Mouse (Mus musculus): Measurements from ENCODE around the gene Anapc1.
A peak's percentile ranks its signal among the peaks of the same experiment; 100 is the strongest.

Gene Anapc1

DNA sequence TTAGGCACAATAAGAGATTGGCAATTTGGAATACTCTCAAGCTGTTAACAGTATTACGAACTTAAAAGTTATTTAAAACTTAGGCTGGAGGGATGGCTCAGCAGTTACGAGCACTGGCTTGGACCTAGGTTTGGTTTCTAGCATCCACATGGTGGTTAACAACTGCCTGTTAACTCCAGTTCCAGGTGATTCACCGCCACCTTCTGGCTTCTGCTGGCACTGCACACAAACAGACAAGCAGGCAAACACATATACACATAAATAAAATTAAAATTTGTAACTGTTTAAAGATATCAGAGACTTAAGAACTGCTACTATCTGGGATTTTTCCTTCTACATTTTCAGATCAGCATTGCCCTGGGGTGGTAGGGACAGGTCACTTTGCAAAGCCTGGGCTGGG lies 123.0 kb downstream of the Anapc1 start:
- DNase-seq, result peak in 1 of 2 experiments; percentile 11
